Mouse (Mus musculus) CH12.LX (cell line): Measurements from ENCODE around the gene Lrmda. TPM values are rescaled to one million over a fixed set of nuclear protein-coding genes. Genes with fewer than 3 reads are reported as not detected.

Source experiments
- DNase-seq: peaks from one replicate; pipeline ENCODE4 v3.0.0-alpha.2; 2013; ENCODE audit errors: extremely low read depth
- H3K27ac ChIP-seq: 2 replicates; pipeline ENCODE4 v1.5.1; 2012; ENCODE audit warnings: low read depth, mild to moderate bottlenecking, control low read depth, moderate library complexity; ENCODE audit not compliant: insufficient read depth
- H3K27me3 ChIP-seq: replicated peaks from 2 replicates; pipeline ENCODE3; 2012; ENCODE audit warnings: inconsistent platforms
- H3K36me3 ChIP-seq, 2 experiments: replicated peaks in 1 of 2; 2 replicates each; pipeline versions ENCODE3 to v1.6.1; 2012; ENCODE audit warnings: inconsistent platforms in 1 of 2, low read length in 1 of 2, mild to moderate bottlenecking in 1 of 2, mixed read lengths in 1 of 2, moderate library complexity in 1 of 2; ENCODE audit not compliant: control insufficient read depth in 1 of 2, insufficient read depth in 1 of 2
- H3K4me1 ChIP-seq, 2 experiments: 2 replicates each; pipeline ENCODE4 v1.6.1; 2012; ENCODE audit warnings: inconsistent platforms in 1 of 2, moderate library complexity in 1 of 2; ENCODE audit not compliant: insufficient read depth in 2 of 2, control insufficient read depth in 1 of 2
- H3K4me2 ChIP-seq: 2 replicates; pipeline ENCODE4 v1.6.1; 2012; ENCODE audit warnings: low read depth, mild to moderate bottlenecking, control low read depth; ENCODE audit not compliant: poor library complexity, insufficient read depth, severe bottlenecking
- H3K4me3 ChIP-seq, 3 experiments: fragments of 150-350 bp in 1 of 3; sonication (generic) in 1 of 3; replicated peaks in 1 of 3; 2 replicates each; pipeline versions ENCODE3 to v1.5.1; 2011 to 2012; ENCODE audit warnings: low read depth in 2 of 3, low read length in 2 of 3, mild to moderate bottlenecking in 2 of 3, moderate library complexity in 2 of 3, control low read depth in 1 of 3, improper control_type of control experiment in 1 of 3, inconsistent platforms in 1 of 3, mixed read lengths in 1 of 3; ENCODE audit not compliant: poor library complexity in 1 of 3
- H3K79me2 ChIP-seq: replicated peaks from 2 replicates; pipeline ENCODE4 v1.6.1; 2012; ENCODE audit warnings: mild to moderate bottlenecking, moderate library complexity; ENCODE audit not compliant: control insufficient read depth, poor library complexity, insufficient read depth, severe bottlenecking; ENCODE audit errors: extremely low read depth
- H3K9ac ChIP-seq: 2 replicates; pipeline ENCODE4 v1.6.1; 2012; ENCODE audit warnings: low read depth, mild to moderate bottlenecking, control low read depth, moderate library complexity; ENCODE audit not compliant: insufficient read depth
- H3K9me3 ChIP-seq: replicated peaks from 2 replicates; pipeline ENCODE3; 2012; ENCODE audit warnings: low read length, inconsistent platforms, mixed read lengths
- BHLHE40 ChIP-seq: IDR thresholded peaks from 2 replicates; pipeline ENCODE4 v1.6.1; 2011; ENCODE audit warnings: mild to moderate bottlenecking, low read depth, low read length, improper control_type of control experiment
- CHD2 ChIP-seq: IDR thresholded peaks from 2 replicates; pipeline ENCODE4 v1.6.1; 2011; ENCODE audit warnings: low read length, improper control_type of control experiment
- EP300 ChIP-seq: IDR thresholded peaks from 2 replicates; pipeline ENCODE4 v1.6.1; 2011; ENCODE audit warnings: low read length, improper control_type of control experiment
- GABPA ChIP-seq: IDR thresholded peaks from 2 replicates; pipeline ENCODE4 v1.6.1; 2012; ENCODE audit warnings: low read depth, low read length, improper control_type of control experiment, inconsistent platforms; ENCODE audit not compliant: insufficient replicate concordance
- HCFC1 ChIP-seq: IDR thresholded peaks from 2 replicates; pipeline ENCODE4 v1.6.1; 2012; ENCODE audit warnings: low read depth, mild to moderate bottlenecking, inconsistent platforms, low read length, improper control_type of control experiment
- IRF4 ChIP-seq: IDR thresholded peaks from 2 replicates; pipeline ENCODE4 v1.6.1; 2014; ENCODE audit warnings: low read depth, mild to moderate bottlenecking, inconsistent platforms, low read length, improper control_type of control experiment
- KAT2A ChIP-seq: IDR thresholded peaks from 2 replicates; pipeline ENCODE4 v1.6.1; 2012; ENCODE audit warnings: low read length, improper control_type of control experiment, inconsistent platforms; ENCODE audit not compliant: insufficient replicate concordance
- MAZ ChIP-seq: IDR thresholded peaks from 2 replicates; pipeline ENCODE4 v1.6.1; 2012; ENCODE audit warnings: low read depth, mild to moderate bottlenecking, inconsistent platforms, low read length, improper control_type of control experiment, moderate library complexity
- MXI1 ChIP-seq: IDR thresholded peaks from 2 replicates; pipeline ENCODE4 v1.6.1; 2011; ENCODE audit warnings: mild to moderate bottlenecking, low read depth, low read length, improper control_type of control experiment
- MYC ChIP-seq: IDR thresholded peaks from 2 replicates; pipeline ENCODE4 v1.6.1; 2011; ENCODE audit warnings: low read depth, mild to moderate bottlenecking, improper control_type of control experiment, low read length
- PAX5 ChIP-seq: IDR thresholded peaks from 2 replicates; pipeline ENCODE4 v1.6.1; 2012; ENCODE audit warnings: low read length, inconsistent platforms, mixed read lengths
- POLR2AphosphoS2 ChIP-seq: IDR thresholded peaks from 2 replicates; pipeline ENCODE4 v1.6.1; 2011; ENCODE audit warnings: low read depth, low read length, improper control_type of control experiment
- SMC3 ChIP-seq: IDR thresholded peaks from 2 replicates; pipeline ENCODE4 v1.6.1; 2011; ENCODE audit warnings: low read depth, low read length, improper control_type of control experiment
- UBTF ChIP-seq: IDR thresholded peaks from 2 replicates; pipeline ENCODE4 v1.6.1; 2012; ENCODE audit warnings: low read depth, mild to moderate bottlenecking, inconsistent platforms, low read length, improper control_type of control experiment, moderate library complexity
- USF1 ChIP-seq: IDR thresholded peaks from 2 replicates; pipeline ENCODE4 v1.6.1; 2014; ENCODE audit warnings: low read depth, mild to moderate bottlenecking, inconsistent platforms, low read length, improper control_type of control experiment
- dilution Hi-C: fragments of 300-500 bp; cut with MboI; formaldehyde crosslinking; loops from 2 replicates; pipeline ENCODE4 v1.14.3; 2020; ENCODE audit warnings: low sequenced_read_pairs; ENCODE audit not compliant: extremely low pct_unique_long_range_greater_than_20kb, extremely low pct_ligation_motif_present
- in situ Hi-C: fragments of 300-500 bp; cut with MboI; formaldehyde crosslinking; loops from 3 replicates; pipeline ENCODE4 v1.14.3; 2019; ENCODE audit warnings: low sequenced_read_pairs, low pct_ligation_motif_present, low pct_unique_long_range_greater_than_20kb, mixed read lengths
- polyA plus RNA-seq: library from polyadenylated mRNA; unstranded; fragments of >175 nt; gene quantifications from 2 replicates; pipeline ENCODE4 v1.2.1, GENCODE M21; 2012; ENCODE audit warnings: low read depth; ENCODE audit not compliant: insufficient read length
- total RNA-seq, 2 experiments: library from RNA; depleted of rRNA; stranded (reverse); fragments of 300-350 nt in 1 of 2; fragments of >200 nt in 1 of 2; gene quantifications; 2 replicates each; pipeline ENCODE4 v1.2.3; 2012 to 2014

The Lrmda gene
- total and polyA plus RNA-seq, 3 experiments, result 0.89 to 3.7 (median 1.9) TPM

DNA sequence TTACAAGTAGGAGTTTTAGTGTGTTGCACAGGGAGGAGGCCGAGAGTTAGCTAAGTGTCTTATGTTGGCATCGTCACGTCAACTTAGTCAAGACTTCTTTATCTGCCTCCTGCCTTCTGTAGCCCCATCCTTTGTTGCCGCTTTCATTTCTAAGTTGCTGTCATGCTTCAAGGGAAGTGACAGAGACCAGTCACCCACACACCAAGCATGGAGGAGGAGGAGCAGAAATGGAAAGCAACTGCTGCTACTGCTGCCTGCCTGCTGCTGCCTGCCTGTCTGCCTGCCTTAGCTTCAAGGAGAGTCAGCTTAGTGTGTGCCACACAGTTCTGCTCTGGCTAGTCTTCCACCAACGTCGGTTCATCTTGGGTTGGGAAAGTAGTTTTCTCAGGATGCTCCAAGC lies 319.7 kb downstream of the Lrmda start:
- H3K9ac ChIP-seq, result no peak overlapping the region
- H3K36me3 ChIP-seq, result no peaks in the 10 kb centered on the region
- no peak for DNase-seq
- H3K4me1 ChIP-seq, result no peaks in the 10 kb centered on the region
- no peak overlapping the region for H3K4me2 ChIP-seq
- no peaks in the 10 kb centered on the region for H3K79me2 ChIP-seq
- dilution Hi-C loops, result no loop called here
- TF ChIP-seq BHLHE40, result no peak
- no peak overlapping the region for H3K4me3 ChIP-seq
- H3K27me3 ChIP-seq, result no peaks in the 10 kb centered on the region
- in situ Hi-C loops, result no loop called here
- no peak overlapping the region for H3K27ac ChIP-seq
- no peaks in the 10 kb centered on the region for H3K9me3 ChIP-seq

DNA sequence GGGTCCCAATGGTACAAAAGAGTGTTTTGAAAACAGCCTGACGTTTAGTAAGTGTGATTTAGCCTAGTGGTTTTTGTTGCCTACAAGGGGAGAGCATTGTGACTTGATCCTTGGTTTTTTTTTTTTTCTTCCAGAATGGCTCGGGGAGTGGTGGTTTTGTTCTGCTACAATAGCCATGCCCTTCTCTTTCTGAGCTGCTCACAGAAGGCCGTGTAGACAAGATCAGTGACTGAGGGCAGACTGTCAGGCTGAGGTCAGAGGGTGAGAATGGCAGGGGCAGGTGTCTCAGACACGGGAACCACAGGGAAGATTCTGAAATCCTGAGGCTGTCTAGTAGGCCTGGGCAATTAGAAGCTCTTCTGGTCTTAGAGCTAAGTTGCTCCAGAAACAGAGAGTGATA lies 323.8 kb downstream of the Lrmda start:
- no peaks in the 10 kb centered on the region for H3K36me3 ChIP-seq
- H3K4me3 ChIP-seq, result no peak overlapping the region
- H3K79me2 ChIP-seq, result no peaks in the 10 kb centered on the region
- H3K27ac ChIP-seq, result no peak overlapping the region
- no peak overlapping the region for H3K4me2 ChIP-seq
- peaks cover 0 to 8% of the 10 kb centered on the region in 2 experiments; a peak in 1 of 4 replicates for H3K4me1 ChIP-seq
- TF ChIP-seq CHD2 (no peak), MAZ (no peak), UBTF (no peak), EP300 (no peak), USF1 (no peak), PAX5 (no peak), MYC (no peak), POLR2AphosphoS2 (no peak), HCFC1 (no peak), MXI1 (no peak), SMC3 (no peak), IRF4 (no peak)
- in situ Hi-C loops (no loop called here), dilution Hi-C loops (no loop called here)
- H3K9me3 ChIP-seq, result no peaks in the 10 kb centered on the region
- DNase-seq, result no peak
- H3K27me3 ChIP-seq, result no peaks in the 10 kb centered on the region
- no peak overlapping the region for H3K9ac ChIP-seq

DNA sequence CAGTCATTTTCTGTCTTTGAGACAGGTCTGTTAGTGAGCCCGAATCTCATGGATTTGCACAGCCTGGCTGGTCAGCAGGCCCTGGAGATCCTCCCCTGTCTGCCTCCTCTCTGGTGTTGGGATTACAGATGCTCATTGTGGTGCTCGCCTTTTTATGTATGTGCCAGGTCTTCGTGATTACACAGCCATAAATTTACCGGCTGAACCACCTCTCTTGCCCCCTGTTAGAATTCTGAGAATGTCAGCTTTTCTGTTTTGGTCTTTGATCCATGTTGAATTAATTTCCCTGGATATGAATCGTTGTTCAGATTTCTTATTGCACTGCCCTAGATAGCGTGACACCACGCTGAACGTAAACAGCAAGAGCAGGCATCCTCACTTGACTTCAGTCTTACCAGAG lies 325.7 kb downstream of the Lrmda start:
- no peak overlapping the region for H3K4me2 ChIP-seq
- H3K79me2 ChIP-seq, result no peaks in the 10 kb centered on the region
- no peak overlapping the region for H3K4me3 ChIP-seq
- peaks cover 0 to 8% of the 10 kb centered on the region in 2 experiments; a peak in 1 of 4 replicates for H3K4me1 ChIP-seq
- dilution Hi-C loops (no loop called here), in situ Hi-C loops (no loop called here)
- TF ChIP-seq GABPA, result no peak
- no peak for TF ChIP-seq KAT2A
- H3K36me3 ChIP-seq, result peaks cover 0 to 2% of the 10 kb centered on the region in 2 experiments
- no peaks in the 10 kb centered on the region for H3K9me3 ChIP-seq
- H3K9ac ChIP-seq, result no peak overlapping the region
- no peak for DNase-seq
- no peak overlapping the region for H3K27ac ChIP-seq
- no peaks in the 10 kb centered on the region for H3K27me3 ChIP-seq
